Mouse (Mus musculus) adrenal gland, postnatal 10 days (tissue): ENCODE data around the gene Taf6. TPM values are rescaled to one million over a fixed set of nuclear protein-coding genes. Genes with fewer than 3 reads are reported as not detected.

Source experiments
- DNase-seq: peaks from one replicate; pipeline ENCODE4 v3.0.0; 2021; ENCODE audit warnings: mixed read lengths
- microRNA-seq: library from miRNA; unstranded; fragments of <30 nt; microRNA quantifications from one replicate; pipeline ENCODE4 v1.2.0, GENCODE M21; 2021
- total RNA-seq, 2 experiments: library from RNA; stranded (reverse); gene quantifications; 2 replicates each; pipeline ENCODE4 v1.2.3; 2021

The Taf6 gene
- total RNA-seq, 2 experiments from 2014 or later: 30.4 to 33.3 TPM

DNA sequence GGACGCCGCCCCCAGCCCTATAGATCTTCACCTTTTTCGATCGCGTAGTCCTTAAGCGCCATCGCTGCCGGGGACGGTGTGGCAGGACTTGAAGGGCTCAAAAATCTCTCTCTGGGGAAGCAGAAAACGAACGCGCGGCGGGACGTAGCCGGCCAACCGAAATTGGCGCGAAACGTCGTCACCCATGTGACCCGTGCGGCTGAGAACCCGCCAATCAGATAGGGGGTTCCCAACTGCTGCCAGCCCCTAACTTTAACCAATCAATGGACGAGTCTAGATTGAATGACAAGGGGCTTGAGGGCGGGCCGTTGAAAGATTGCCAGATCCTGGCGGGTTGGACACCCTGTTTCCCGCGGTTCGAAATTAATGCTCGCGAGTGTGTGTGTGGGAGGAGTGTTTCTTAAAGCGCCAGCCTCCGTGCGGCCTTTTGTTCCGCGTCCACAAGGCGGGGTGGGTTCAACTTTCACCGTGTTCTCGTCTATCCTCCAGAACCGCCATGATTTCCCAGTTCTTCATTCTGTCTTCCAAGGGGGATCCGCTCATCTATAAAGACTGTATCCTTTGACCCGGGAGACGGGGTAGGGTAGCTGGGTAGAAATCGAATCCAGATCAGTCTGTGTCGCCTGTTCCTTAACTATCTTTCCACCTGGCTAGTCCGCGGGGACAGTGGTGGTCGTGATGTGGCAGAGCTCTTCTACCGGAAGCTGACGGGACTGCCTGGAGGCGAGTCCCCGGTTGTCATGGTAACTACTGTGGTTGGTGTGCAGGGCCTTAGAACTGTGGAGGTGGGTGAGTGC is 15.4 kb downstream of the Taf6 start, which contains the start of the genes Ap4m1 and Mcm7:
Gene Ap4m1, plus strand, starts transcription at position 308 of the 797 bp plus-strand sequence.
Gene Mcm7, minus strand, starts transcription at position 728 of the 797 bp plus-strand sequence.
- DNase-seq: peak; percentile 98

- peak; percentile 98 for DNase-seq
These were observed 16.2 kb downstream of the Taf6 start for GRCm38 (mm10) chr5:138170936-138171561.

DNA sequence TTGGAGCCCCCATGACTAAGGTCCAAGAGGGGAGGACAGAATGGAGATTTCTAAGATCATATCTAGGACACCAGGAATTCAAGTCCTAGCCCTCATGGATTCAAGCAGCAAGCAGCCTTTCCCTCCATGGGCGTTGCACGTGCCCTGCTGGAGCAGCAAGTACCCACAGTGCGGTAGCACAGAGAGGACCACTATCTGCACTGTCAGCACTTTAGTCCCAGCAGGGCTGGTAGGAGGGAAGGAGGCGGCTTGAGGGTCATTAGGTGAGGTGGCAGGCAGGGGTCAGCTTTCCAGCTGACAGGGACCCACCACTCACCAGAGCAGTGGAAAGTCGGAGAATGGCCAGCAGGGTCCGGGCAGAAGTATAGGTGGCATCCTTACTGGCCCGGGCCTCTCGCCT is 21.7 kb downstream of the Taf6 start:
- DNase-seq: no peak

DNA sequence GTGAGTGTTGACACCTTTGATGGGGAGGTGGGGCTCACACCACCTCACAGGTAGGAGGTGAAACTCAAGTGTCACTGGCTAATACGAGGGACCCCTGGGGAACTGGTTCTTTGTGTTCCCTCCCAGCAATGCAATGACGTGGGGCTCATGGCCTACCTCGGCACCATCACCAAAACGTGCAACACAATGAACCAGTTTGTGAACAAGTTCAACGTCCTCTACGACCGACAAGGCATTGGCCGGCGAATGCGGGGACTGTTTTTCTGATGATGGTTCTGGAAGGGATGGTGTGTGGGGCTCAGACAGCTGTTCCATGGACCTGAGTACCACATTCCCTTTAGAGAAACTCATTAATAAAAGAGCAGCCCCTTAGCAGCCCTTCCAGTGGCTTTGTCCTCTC is 23.6 kb downstream of the Taf6 start:
- no peak for DNase-seq

DNA sequence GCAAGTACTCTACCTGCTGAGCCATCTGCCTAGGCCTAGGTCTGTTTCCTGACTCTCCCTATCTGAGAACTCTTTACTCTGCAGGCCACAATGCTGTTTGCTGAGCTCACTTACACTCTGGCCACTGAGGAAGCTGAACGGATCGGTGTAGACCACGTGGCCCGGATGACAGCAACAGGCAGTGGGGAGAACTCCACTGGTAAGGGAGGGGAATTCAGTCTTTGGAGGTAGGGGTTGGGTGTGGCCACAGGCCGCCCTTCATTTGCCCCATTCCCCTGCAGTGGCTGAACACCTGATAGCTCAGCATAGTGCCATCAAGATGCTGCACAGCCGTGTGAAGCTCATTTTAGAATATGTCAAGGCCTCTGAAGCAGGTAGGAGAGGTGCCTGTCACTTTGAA is 24.2 kb downstream of the Taf6 start:
- no peak for DNase-seq

GRCm38 (mm10) chr5:138160842-138161665 is 26.2 kb downstream of the Taf6 start, which contains the start of gene Cops6:
Cops6 (plus strand) TSS chr5:138161071.
- DNase-seq: peak; percentile 97

- DNase-seq: no peak
These were observed 27.0 kb downstream of the Taf6 start for GRCm38 (mm10) chr5:138160224-138160762.

GRCm38 (mm10) chr5:138155443-138155976 is 31.7 kb downstream of the Taf6 start, which contains the start of gene Zfp113:
Zfp113 (minus strand) TSS chr5:138155744.
- peak; percentile 89 for DNase-seq

DNA sequence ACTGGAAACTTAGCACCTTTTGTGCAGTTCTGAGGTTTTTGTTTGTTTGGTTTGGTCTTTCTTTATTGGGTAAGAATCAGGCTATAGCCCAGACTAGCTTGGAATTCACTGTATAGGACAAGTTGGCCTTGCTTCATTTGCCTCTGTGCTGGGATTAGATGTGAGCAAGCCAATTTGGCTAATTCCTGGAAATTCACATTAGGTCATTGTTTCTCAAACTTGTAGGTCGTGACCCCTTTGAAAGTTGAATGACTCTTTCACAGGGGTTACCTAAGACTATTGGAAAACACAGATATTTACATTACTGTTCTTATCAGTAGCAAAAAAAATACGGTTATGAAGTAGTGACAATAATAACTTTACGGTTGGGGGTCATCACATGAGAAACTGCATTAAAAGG is 32.9 kb downstream of the Taf6 start:
- DNase-seq: no peak

- no peak for DNase-seq
These were observed 48.7 kb downstream of the Taf6 start for GRCm38 (mm10) chr5:138138585-138138984.

GRCm38 (mm10) chr5:138137935-138138549 is 49.2 kb downstream of the Taf6 start:
- peak; percentile 58 for DNase-seq

GRCm38 (mm10) chr5:138137257-138137656 is 50.0 kb downstream of the Taf6 start:
- no peak for DNase-seq

DNA sequence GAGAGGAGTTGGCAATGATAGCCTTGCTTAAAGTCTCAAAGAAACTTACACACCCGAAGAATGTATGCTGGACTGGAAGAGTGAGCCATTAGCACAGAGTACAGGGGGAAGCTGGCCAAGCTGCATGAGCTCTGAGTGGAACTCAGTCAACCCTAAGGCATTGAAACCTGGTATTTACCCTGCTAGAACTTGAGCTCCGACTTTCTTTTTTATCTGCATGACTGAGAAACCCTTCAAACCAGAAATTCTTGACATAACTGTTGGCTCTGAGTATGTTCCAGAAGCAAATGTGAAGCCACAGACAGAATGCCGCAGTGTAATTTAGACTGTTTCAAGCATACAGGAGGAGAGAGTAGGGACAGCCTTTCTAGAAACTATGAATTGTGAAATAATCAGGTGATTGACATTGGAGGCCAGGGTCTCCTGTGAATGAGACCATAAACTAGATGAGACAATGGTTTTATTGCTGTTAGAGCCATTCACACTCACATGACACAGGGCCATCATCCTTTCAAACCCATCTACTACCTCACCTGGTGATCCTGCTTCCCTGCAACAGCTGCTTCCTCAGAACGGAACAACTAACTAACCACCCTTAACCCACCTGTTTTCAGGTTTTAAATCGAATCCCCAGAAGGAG is 54.7 kb downstream of the Taf6 start:
- DNase-seq: no peak

Small RNAs within 50 kb of the gene (microRNA-seq; reads per million reads assigned to microRNA genes)
- gene Mir106b (2,074 reads per million, percentile 84 among the genes with 10 or more reads in this experiment), gene Mir25 (544 reads per million, percentile 67 among the genes with 10 or more reads in this experiment), gene Mir93 (6,671 reads per million, percentile 91 among the genes with 10 or more reads in this experiment)

Other genes starting within 250 kb of the Taf6 start
- 1 to 10 TPM; 1.2 to 2.2 TPM for gene Gjc3, start 224.4 kb downstream of the Taf6 start, total RNA-seq
- gene Azgp1, start 205.9 kb downstream of the Taf6 start, total RNA-seq: 100 to 1,000 TPM in 1 of 2 experiments, 10 to 100 TPM in 1; 48.9 to 125 TPM
- not detected for gene Smok3a, start 166.2 kb downstream of the Taf6 start, total RNA-seq
- not detected for gene Smok3b, start 166.0 kb downstream of the Taf6 start, total RNA-seq
- not detected for gene Smok3c, start 134.3 kb downstream of the Taf6 start, total RNA-seq
- 10 to 100 TPM; 29.2 to 33.8 TPM for gene Zkscan1, start 102.4 kb downstream of the Taf6 start, total RNA-seq
- gene Zscan21, start 70.5 kb downstream of the Taf6 start, total RNA-seq: 10 to 100 TPM; 17.3 to 19.4 TPM
- gene Zfp113, start 31.7 kb downstream of the Taf6 start, total RNA-seq: 10 to 100 TPM; 10.6 to 14.3 TPM
- 100 to 1,000 TPM; 151 to 155 TPM for gene Cops6, start 26.4 kb downstream of the Taf6 start, total RNA-seq
- 10 to 100 TPM; 19.7 to 31.9 TPM for gene Ap4m1, start 15.4 kb downstream of the Taf6 start, total RNA-seq
- 10 to 100 TPM; 52.6 to 68.5 TPM for gene Mcm7, start 15.0 kb downstream of the Taf6 start, total RNA-seq
- gene Cnpy4, start within 50 bp of the Taf6 start, total RNA-seq: 10 to 100 TPM; 19.1 to 20.1 TPM
- gene Mblac1, start 6.9 kb upstream of the Taf6 start, total RNA-seq: 1 to 10 TPM; 8.1 to 9.4 TPM
- under 1 TPM; 0.51 to 0.96 TPM for gene Nxpe5, start 38.4 kb upstream of the Taf6 start, total RNA-seq
- 10 to 100 TPM; 67.1 to 74.8 TPM for gene Lamtor4, start 68.0 kb upstream of the Taf6 start, total RNA-seq
- 10 to 100 TPM; 17.1 to 20.6 TPM for gene BC037034, start 76.6 kb upstream of the Taf6 start, total RNA-seq
- gene Gal3st4, start 85.4 kb upstream of the Taf6 start, total RNA-seq: under 1 TPM; 0.15 to 0.54 TPM
- gene Gm43720, start 92.5 kb upstream of the Taf6 start, total RNA-seq: under 1 TPM in 1 of 2 experiments, not detected in 1; 0.03 TPM
- 1 to 10 TPM in 1 of 2 experiments, under 1 TPM in 1; 0.96 to 2.0 TPM for gene Gpc2, start 92.6 kb upstream of the Taf6 start, total RNA-seq
- gene Stag3, start 92.8 kb upstream of the Taf6 start, total RNA-seq: under 1 TPM; 0.30 to 0.39 TPM
- under 1 TPM in 1 of 2 experiments, not detected in 1; 0.42 TPM for gene Pvrig, start 154.5 kb upstream of the Taf6 start, total RNA-seq